Mouse (Mus musculus): ENCODE data around the gene Cln3. TPM values are rescaled to one million over a fixed set of nuclear protein-coding genes. Genes with fewer than 3 reads are reported as not detected.
A peak's percentile ranks its signal among the peaks of the same experiment; 100 is the strongest.

The Cln3 gene
- 19.4 and 22.1 TPM in 2 replicates for polyA plus RNA-seq (2015; fragmentation: Nextera tagmentation; extraction: Ambion mirVana)

GRCm38 (mm10) chr7:126585717-126586116 is at the start of gene Cln3:
TSS of gene Cln3 (minus strand) at chr7:126585817.
- ATAC-seq (ENCODE audit: extremely low read depth, insufficient number of reproducible peaks, low FRiP score, low TSS enrichment): no peak
- no peak within 1 kb of the TSS; the same call in 1 of the 2 replicates for H3K9ac ChIP-seq
- WGBS: 52% methylated on average over 6 of the region's 6 CpGs

GRCm38 (mm10) chr7:126635375-126635774 is 49.8 kb upstream of the Cln3 start:
- H3K9me3 ChIP-seq: no peaks in the 10 kb centered on the region
- no peaks in the 10 kb centered on the region for H3K4me1 ChIP-seq
- H3K9ac ChIP-seq: no peak overlapping the region
- H3K27me3 ChIP-seq (replicated peaks): peaks cover 21% of the 10 kb centered on the region; the same call in 1 of the 2 replicates
- no peaks in the 10 kb centered on the region for H3K36me3 ChIP-seq
- no peak for ATAC-seq (ENCODE audit: extremely low read depth, insufficient number of reproducible peaks, low FRiP score, low TSS enrichment)
- no peak overlapping the region for H3K4me2 ChIP-seq
- H3K27ac ChIP-seq (replicated peaks): no peak overlapping the region
- H3K4me3 ChIP-seq: no peak overlapping the region

More at GRCm38 (mm10) chr7:126585717-126586116, at the start of gene Cln3:
- Histone ChIP-seq H3K4me1 (peaks cover 23% of the 10 kb centered on the region), H3K36me3 (peaks cover 1% of the 10 kb centered on the region; the same call in 1 of the 2 replicates), H3K27ac (replicated peaks) (no peak within 1 kb of the TSS), H3K9me3 (no peaks in the 10 kb centered on the region), H3K4me3 (no peak within 1 kb of the TSS), H3K27me3 (replicated peaks) (peaks cover 42% of the 10 kb centered on the region), H3K4me2 (no peak within 1 kb of the TSS)

DNA sequence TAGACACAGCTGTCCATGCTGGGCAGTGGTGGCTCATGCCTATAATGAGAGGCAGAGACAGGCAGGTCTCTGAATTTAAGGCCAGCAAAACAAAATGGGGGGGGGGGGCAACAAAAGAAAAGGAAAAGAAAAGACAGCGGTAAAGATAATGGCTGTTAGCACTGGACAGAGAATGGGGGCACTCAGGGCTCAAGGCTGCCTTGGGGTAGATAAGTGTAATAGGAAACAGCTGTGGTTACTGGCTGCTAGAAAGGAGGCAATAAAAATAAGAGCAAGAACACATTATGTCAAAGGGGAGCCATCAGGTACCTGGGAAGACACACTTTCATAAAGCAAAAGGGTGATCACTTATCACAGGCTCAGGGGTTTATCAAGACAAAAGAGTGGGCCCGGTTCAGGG is 46.9 kb upstream of the Cln3 start:
- ATAC-seq (ENCODE audit: extremely low read depth, insufficient number of reproducible peaks, low FRiP score, low TSS enrichment): no peak
- Histone ChIP-seq H3K9me3 (no peaks in the 10 kb centered on the region), H3K4me2 (no peak overlapping the region)

DNA sequence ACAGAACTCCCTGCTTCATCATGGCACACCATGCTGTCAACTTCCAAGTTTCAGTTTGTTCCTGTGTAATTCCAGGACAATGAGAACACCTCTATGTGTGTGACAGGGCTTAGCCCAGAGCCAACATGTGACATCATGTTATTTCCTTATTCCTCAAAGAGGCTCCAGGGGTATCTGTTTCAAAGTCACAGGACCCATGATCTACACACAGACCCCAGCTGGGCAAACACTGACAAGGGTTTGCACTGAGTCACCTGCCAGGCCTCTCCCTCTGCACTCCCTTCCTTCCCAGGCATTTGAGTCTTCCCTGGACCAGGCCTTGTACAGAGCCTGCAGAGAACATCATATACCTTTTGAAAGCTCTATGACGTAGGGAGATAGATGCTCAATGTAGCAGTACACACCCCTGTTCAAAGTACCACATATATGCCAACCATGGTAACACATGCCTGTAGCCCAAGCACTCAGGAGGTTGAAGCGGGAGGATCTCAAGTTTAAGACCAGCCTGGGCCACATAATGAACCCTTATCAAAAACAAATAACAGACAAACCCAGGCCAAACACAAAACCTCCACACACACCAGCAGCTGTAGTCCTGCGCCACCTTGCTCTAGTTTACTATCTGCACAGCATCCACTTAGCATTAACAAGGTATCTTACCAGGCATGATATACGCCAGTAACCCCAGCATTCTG is 45.4 kb upstream of the Cln3 start, which contains the start of gene Nupr1:
Gene Nupr1, minus strand, starts transcription at position 38 of the 695 bp plus-strand sequence.
- H3K36me3 ChIP-seq: no peaks in the 10 kb centered on the region
- no peak within 1 kb of the TSS for H3K9ac ChIP-seq
- H3K4me3 ChIP-seq: no peak within 1 kb of the TSS
- H3K9me3 ChIP-seq: no peaks in the 10 kb centered on the region
- peaks cover 15% of the 10 kb centered on the region; the same call in 1 of the 2 replicates for H3K27me3 ChIP-seq (replicated peaks)
- H3K4me2 ChIP-seq: no peak within 1 kb of the TSS
- no peak within 1 kb of the TSS for H3K27ac ChIP-seq (replicated peaks)
- 0 out of 2 replicates have a peak, but pooled peaks have one; percentile 42 for ATAC-seq (ENCODE audit: extremely low read depth, insufficient number of reproducible peaks, low FRiP score, low TSS enrichment)
- 86% methylated on average over 4 of the region's 4 CpGs for WGBS
- peaks cover 11% of the 10 kb centered on the region for H3K4me1 ChIP-seq

More for the DNA sequence above, 46.9 kb upstream of the Cln3 start:
- peaks cover 15% of the 10 kb centered on the region; the same call in 1 of the 2 replicates for H3K27me3 ChIP-seq (replicated peaks)
- peaks cover 8% of the 10 kb centered on the region; the same call in 1 of the 2 replicates for H3K4me1 ChIP-seq
- no peak overlapping the region for H3K4me3 ChIP-seq
- no peak overlapping the region for H3K9ac ChIP-seq
- WGBS: 64% methylated on average over 2 of the region's 2 CpGs
- H3K27ac ChIP-seq (replicated peaks): no peak overlapping the region
- no peaks in the 10 kb centered on the region for H3K36me3 ChIP-seq

DNA sequence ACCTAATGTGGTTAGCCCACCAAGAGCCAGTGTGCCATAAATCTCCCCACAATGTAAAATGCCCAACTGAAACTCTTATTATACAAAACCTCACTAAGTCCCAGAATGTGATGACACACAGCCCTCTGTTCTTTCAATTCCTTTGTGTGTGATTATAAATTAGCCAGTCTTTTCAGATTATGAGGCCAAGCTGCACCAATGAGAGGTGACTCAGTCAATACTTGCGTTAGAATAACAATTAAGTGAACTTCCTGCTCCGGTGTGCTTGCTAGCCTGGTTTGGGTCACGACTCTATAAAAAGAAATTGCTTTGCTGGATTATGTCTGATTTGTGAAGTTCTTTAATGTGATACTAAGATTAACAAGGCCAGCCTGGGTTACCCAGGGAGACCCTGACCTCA is 44.3 kb upstream of the Cln3 start:
- H3K4me1 ChIP-seq: peaks cover 20% of the 10 kb centered on the region
- no peak overlapping the region for H3K9ac ChIP-seq
- no peaks in the 10 kb centered on the region for H3K9me3 ChIP-seq
- H3K27ac ChIP-seq (replicated peaks): no peak overlapping the region
- ATAC-seq (ENCODE audit: extremely low read depth, insufficient number of reproducible peaks, low FRiP score, low TSS enrichment): no peak
- 63% methylated on average over 3 of the region's 3 CpGs for WGBS
- H3K36me3 ChIP-seq: no peaks in the 10 kb centered on the region
- H3K27me3 ChIP-seq (replicated peaks): peaks cover 14% of the 10 kb centered on the region; the same call in 1 of the 2 replicates
- no peak overlapping the region for H3K4me3 ChIP-seq
- no peak overlapping the region for H3K4me2 ChIP-seq

DNA sequence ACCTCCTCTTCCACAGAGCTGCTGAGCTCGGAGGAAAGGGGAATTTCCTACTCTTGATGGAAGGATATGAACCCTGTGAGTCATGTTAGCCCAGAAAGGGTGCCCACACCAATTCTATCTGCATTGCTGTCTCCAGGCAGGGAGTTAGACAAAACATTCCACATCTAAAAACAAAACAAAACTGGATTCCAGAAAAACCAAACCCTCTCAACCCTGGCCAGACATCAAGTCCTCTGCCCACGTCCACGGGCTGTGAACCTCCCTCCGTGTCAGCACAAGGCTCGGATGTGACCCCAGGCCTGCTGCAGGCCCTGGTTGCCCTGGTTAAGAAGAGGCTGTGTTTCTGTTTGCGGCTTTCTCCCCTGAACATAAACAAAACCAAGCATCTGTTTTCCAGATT is 42.5 kb upstream of the Cln3 start:
- 0 out of 2 replicates have a peak, but pooled peaks cover 3% of the 10 kb centered on the region for H3K27me3 ChIP-seq (replicated peaks)
- H3K9ac ChIP-seq: 0 out of 2 replicates have a peak overlapping the region, but pooled peaks have one; percentile 47
- no peak overlapping the region for H3K4me2 ChIP-seq
- peak overlapping the region; percentile 5; the same call in 1 of the 2 replicates for H3K27ac ChIP-seq (replicated peaks)
- peaks cover 25% of the 10 kb centered on the region for H3K4me1 ChIP-seq
- 51% methylated on average over 6 of the region's 6 CpGs for WGBS
- no peak overlapping the region for H3K4me3 ChIP-seq
- H3K9me3 ChIP-seq: no peaks in the 10 kb centered on the region
- ATAC-seq (ENCODE audit: extremely low read depth, insufficient number of reproducible peaks, low FRiP score, low TSS enrichment): no peak
- no peaks in the 10 kb centered on the region for H3K36me3 ChIP-seq

- 77% methylated on average over 3 of the region's 3 CpGs for WGBS
- H3K4me3 ChIP-seq: no peak overlapping the region
- peak overlapping the region; percentile 12; the same call in 1 of the 2 replicates for H3K4me2 ChIP-seq
- H3K4me1 ChIP-seq: peaks cover 32% of the 10 kb centered on the region
- no peaks in the 10 kb centered on the region for H3K9me3 ChIP-seq
- H3K27ac ChIP-seq (replicated peaks): 0 out of 2 replicates have a peak overlapping the region, but pooled peaks have one; percentile 25
- H3K36me3 ChIP-seq: no peaks in the 10 kb centered on the region
- ATAC-seq (ENCODE audit: extremely low read depth, insufficient number of reproducible peaks, low FRiP score, low TSS enrichment): no peak
- no peak overlapping the region for H3K9ac ChIP-seq
- H3K27me3 ChIP-seq (replicated peaks): 0 out of 2 replicates have a peak, but pooled peaks cover 3% of the 10 kb centered on the region
Measured at GRCm38 (mm10) chr7:126625807-126626600, 40.4 kb upstream of the Cln3 start.

- no peak for ATAC-seq (ENCODE audit: extremely low read depth, insufficient number of reproducible peaks, low FRiP score, low TSS enrichment)
- WGBS: 40% methylated on average over 6 of the region's 6 CpGs
- Histone ChIP-seq H3K4me3 (0 out of 2 replicates have a peak overlapping the region, but pooled peaks have one; percentile 1), H3K36me3 (no peaks in the 10 kb centered on the region), H3K4me1 (peaks cover 32% of the 10 kb centered on the region), H3K27me3 (replicated peaks) (0 out of 2 replicates have a peak, but pooled peaks cover 3% of the 10 kb centered on the region), H3K4me2 (peak overlapping the region; percentile 12), H3K9ac (no peak overlapping the region), H3K27ac (replicated peaks) (0 out of 2 replicates have a peak overlapping the region, but pooled peaks have one; percentile 25), H3K9me3 (no peaks in the 10 kb centered on the region)
Measured at GRCm38 (mm10) chr7:126625369-126625768, 39.8 kb upstream of the Cln3 start.

DNA sequence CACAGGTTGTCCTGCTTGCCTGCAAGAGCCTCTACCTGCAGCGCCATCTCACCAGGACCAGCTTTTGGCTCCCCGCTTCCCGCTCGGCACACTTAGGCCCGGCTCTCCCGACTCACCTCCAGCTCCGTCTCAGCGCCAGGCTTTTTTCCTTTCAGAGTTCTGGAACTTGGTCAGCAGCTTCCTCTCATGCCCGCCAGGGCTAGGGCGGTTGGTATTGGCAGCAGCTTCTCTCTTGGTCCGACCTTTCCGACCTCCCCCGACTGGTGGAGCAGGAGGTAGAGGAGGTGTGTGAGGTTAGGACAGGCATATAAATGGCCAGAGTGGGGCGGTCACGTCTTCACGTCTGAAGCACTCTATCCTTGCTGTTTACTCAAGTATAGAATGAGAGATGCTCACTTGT is 39.2 kb upstream of the Cln3 start:
- Histone ChIP-seq H3K9me3 (no peaks in the 10 kb centered on the region), H3K27me3 (replicated peaks) (0 out of 2 replicates have a peak, but pooled peaks cover 3% of the 10 kb centered on the region), H3K4me3 (peak overlapping the region; percentile 13; the same call in 1 of the 2 replicates), H3K36me3 (no peaks in the 10 kb centered on the region), H3K4me2 (peak overlapping the region; percentile 12), H3K27ac (replicated peaks) (no peak overlapping the region), H3K9ac (peak overlapping the region; percentile 19; the same call in 1 of the 2 replicates), H3K4me1 (peaks cover 32% of the 10 kb centered on the region)
- 47% methylated on average over 16 of the region's 16 CpGs for WGBS
- ATAC-seq (ENCODE audit: extremely low read depth, insufficient number of reproducible peaks, low FRiP score, low TSS enrichment): no peak

GRCm38 (mm10) chr7:126623381-126623780 is 37.8 kb upstream of the Cln3 start:
- WGBS: 61% methylated on average over 1 of the region's 1 CpGs
- Histone ChIP-seq H3K27me3 (replicated peaks) (0 out of 2 replicates have a peak, but pooled peaks cover 3% of the 10 kb centered on the region), H3K9me3 (no peaks in the 10 kb centered on the region), H3K4me3 (no peak overlapping the region), H3K4me2 (no peak overlapping the region), H3K4me1 (peaks cover 32% of the 10 kb centered on the region), H3K27ac (replicated peaks) (no peak overlapping the region), H3K36me3 (no peaks in the 10 kb centered on the region), H3K9ac (no peak overlapping the region)
- ATAC-seq (ENCODE audit: extremely low read depth, insufficient number of reproducible peaks, low FRiP score, low TSS enrichment): no peak
